Mouse (Mus musculus) olfactory bulb, adult 2 months (tissue): ENCODE measurements around the gene Uggt2.

Source experiments
- CTCF ChIP-seq: fragments of 200-500 bp; IDR thresholded peaks from 2 replicates; pipeline ENCODE4 v1.5.1; 2012; ENCODE audit warnings: low read depth, mild to moderate bottlenecking, low read length, moderate library complexity; ENCODE audit not compliant: insufficient read depth
- POLR2A ChIP-seq: fragments of 200-500 bp; IDR thresholded peaks from 2 replicates; pipeline ENCODE4 v1.6.1; 2012; ENCODE audit warnings: mild to moderate bottlenecking, low read depth, low read length, moderate library complexity; ENCODE audit not compliant: insufficient read depth

DNA sequence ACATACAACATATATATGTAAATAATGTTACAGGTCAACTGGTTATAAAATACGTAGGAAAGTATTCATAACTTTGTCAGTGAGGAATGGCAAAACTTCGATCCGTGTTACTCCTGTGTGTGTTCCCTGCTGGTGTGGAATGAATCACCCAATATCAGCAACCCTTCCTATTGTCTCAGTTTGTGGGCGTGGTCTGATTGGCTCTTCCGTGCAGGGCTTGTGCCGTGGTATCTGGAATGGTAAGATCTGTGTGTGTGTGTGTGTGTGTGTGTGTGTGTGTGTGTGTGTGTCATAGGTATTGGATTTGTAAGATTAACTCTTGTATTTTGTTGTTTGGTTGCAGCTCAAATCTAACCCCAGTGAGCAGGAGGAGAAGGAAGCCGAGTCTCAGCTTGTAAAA, 131.6 kb downstream of the Uggt2 start:
- TF ChIP-seq CTCF (no peak), POLR2A (no peak)
